8 mouse cellular contexts compared by ENCODE assay signal in genomic region chr7:126535766-126536165, GRCm38 (mm10). TPM values are rescaled to one million over a fixed set of nuclear protein-coding genes. Genes with fewer than 3 reads are reported as not detected.
DNase-seq lines count a peak whose midpoint lies in the region; ATAC-seq and TF ChIP-seq lines count a peak whose summit lies in the region.

No protein-coding gene starts in this region.

- H3K4me1 ChIP-seq in MEL (ENCODE audit: control insufficient read depth in 1 of 2, insufficient read depth in 2 of 2, low read length in 2 of 2): peaks cover 0 to 8% of the 10 kb centered on the region in 2 experiments; a peak in 2 of 4 replicates
- no peaks in the 10 kb centered on the region for H3K4me1 ChIP-seq in forebrain, embryonic 11.5 days (replicated peaks; ENCODE audit: control insufficient read depth, insufficient read depth, low read length)
- peaks cover 5% of the 10 kb centered on the region; the same call in 1 of the 2 replicates for H3K4me1 ChIP-seq in intestine, embryonic 16.5 days (ENCODE audit: control insufficient read depth, insufficient read depth, low read length)
- H3K4me1 ChIP-seq in megakaryocyte, embryonic 14.5 days: peaks cover 27% of the 10 kb centered on the region

- no peak for TF ChIP-seq EP300 in MEL (IDR thresholded peaks at IDR 0.05; ENCODE audit: low read depth in 1 of 2, low read length in 2 of 2)

- peak; percentile 9 to 32 for DNase-seq in adrenal gland, adult 18-20 months (ENCODE audit: low spot score in 2 of 2)
- no peak for DNase-seq in adrenal gland, postnatal 4 days (ENCODE audit: low spot score in 2 of 2)
- peak; percentile 65 for DNase-seq in MEL (ENCODE audit: low read depth, low spot score)
- DNase-seq in forebrain, embryonic 11.5 days (ENCODE audit: low spot score): peak; percentile 67
- DNase-seq in testis, postnatal 10 days (ENCODE audit: low spot score): peak; percentile 50
- no peak for DNase-seq in layer of hippocampus, postnatal 14 days (ENCODE audit: low spot score in 2 of 2)

- H3K36me3 ChIP-seq in MEL (ENCODE audit: control insufficient read depth in 1 of 2, insufficient read depth in 2 of 2, low read length in 2 of 2): peaks cover 0 to 9% of the 10 kb centered on the region in 2 experiments; a peak in 1 of 4 replicates
- H3K36me3 ChIP-seq in forebrain, embryonic 11.5 days (ENCODE audit: control insufficient read depth, insufficient read depth, low read length): no peaks in the 10 kb centered on the region
- no peaks in the 10 kb centered on the region for H3K36me3 ChIP-seq in intestine, embryonic 16.5 days (ENCODE audit: control insufficient read depth, insufficient read depth, low read length)
- H3K36me3 ChIP-seq in megakaryocyte, embryonic 14.5 days (replicated peaks; ENCODE audit: low read length): no peaks in the 10 kb centered on the region

- 3% methylated on average over 28 of the region's 28 CpGs for WGBS in forebrain, embryonic 11.5 days
- WGBS in intestine, embryonic 16.5 days: 3% methylated on average over 28 of the region's 28 CpGs

- H3K27ac ChIP-seq in MEL (ENCODE audit: control insufficient read depth, low read depth, low read length): peak overlapping the region; percentile 5
- no peak overlapping the region for H3K27ac ChIP-seq in forebrain, embryonic 11.5 days (ENCODE audit: low read depth, low read length)
- no peak overlapping the region for H3K27ac ChIP-seq in intestine, embryonic 16.5 days (ENCODE audit: low read length)

- no peak for TF ChIP-seq CTCF in MEL (IDR thresholded peaks at IDR 0.05 in 2 of 3, conservative IDR thresholded peaks at IDR 0.05 in 1 of 3; ENCODE audit: control insufficient read depth in 1 of 3, insufficient read depth in 1 of 3, low read depth in 2 of 3, low read length in 3 of 3, poor library complexity in 1 of 3, severe bottlenecking in 1 of 3)

- H3K27me3 ChIP-seq in MEL (ENCODE audit: control insufficient read depth in 1 of 2, insufficient read depth in 2 of 2, low read length in 2 of 2): no peaks in the 10 kb centered on the region
- peaks cover 6% of the 10 kb centered on the region; the same call in 1 of the 2 replicates for H3K27me3 ChIP-seq in forebrain, embryonic 11.5 days (ENCODE audit: control insufficient read depth, insufficient read depth, low read length)
- peaks cover 2% of the 10 kb centered on the region; the same call in 1 of the 2 replicates for H3K27me3 ChIP-seq in intestine, embryonic 16.5 days (replicated peaks; ENCODE audit: control insufficient read depth, insufficient read depth, low read length)
- H3K27me3 ChIP-seq in megakaryocyte, embryonic 14.5 days (replicated peaks): peaks cover 23% of the 10 kb centered on the region

- no peaks in the 10 kb centered on the region; the same call in 1 of the 2 replicates for H3K79me2 ChIP-seq in MEL (ENCODE audit: control insufficient read depth, insufficient read depth, low read length, poor library complexity)

- H3K9ac ChIP-seq in MEL (ENCODE audit: control insufficient read depth, low read depth, low read length, poor library complexity, severe bottlenecking): peak overlapping the region; percentile 85
- peak overlapping the region; percentile 67 for H3K9ac ChIP-seq in forebrain, embryonic 11.5 days (ENCODE audit: low read length)
- H3K9ac ChIP-seq in intestine, embryonic 16.5 days (ENCODE audit: low read depth, low read length): peak overlapping the region; percentile 65

- peak overlapping the region; percentile 70 to 73 for H3K4me3 ChIP-seq in MEL (ENCODE audit: control insufficient read depth in 1 of 2, insufficient read depth in 1 of 2, low read depth in 2 of 2, low read length in 2 of 2)
- H3K4me3 ChIP-seq in forebrain, embryonic 11.5 days (ENCODE audit: low read depth, low read length): peak overlapping the region; percentile 39
- peak overlapping the region; percentile 52 for H3K4me3 ChIP-seq in intestine, embryonic 16.5 days (ENCODE audit: low read length)
- peak overlapping the region; percentile 91 for H3K4me3 ChIP-seq in megakaryocyte, embryonic 14.5 days (replicated peaks)

- no peak for TF ChIP-seq RAD21 in MEL (IDR thresholded peaks at IDR 0.05; ENCODE audit: low read depth, low read length)

- no peak for ATAC-seq in forebrain, embryonic 11.5 days (replicated peaks; ENCODE audit: low FRiP score)
- 0 out of 2 replicates have a peak, but pooled peaks have one; percentile 28 for ATAC-seq in intestine, embryonic 16.5 days

- peak overlapping the region; percentile 75 for H3K4me2 ChIP-seq in forebrain, embryonic 11.5 days (ENCODE audit: low read depth, low read length, severe bottlenecking)
- H3K4me2 ChIP-seq in intestine, embryonic 16.5 days (ENCODE audit: low read depth, low read length): peak overlapping the region; percentile 88

- H3K9me3 ChIP-seq in MEL (replicated peaks; ENCODE audit: insufficient read depth, low read length): no peaks in the 10 kb centered on the region
- H3K9me3 ChIP-seq in forebrain, embryonic 11.5 days (ENCODE audit: control insufficient read depth, low read length): no peaks in the 10 kb centered on the region
- no peaks in the 10 kb centered on the region for H3K9me3 ChIP-seq in intestine, embryonic 16.5 days (ENCODE audit: control insufficient read depth, low read length)
- no peaks in the 10 kb centered on the region for H3K9me3 ChIP-seq in megakaryocyte, embryonic 14.5 days

- TF ChIP-seq POLR2A in MEL (IDR thresholded peaks at IDR 0.05; ENCODE audit: control insufficient read depth in 1 of 2, insufficient read depth in 1 of 2, low read depth in 1 of 2, low read length in 2 of 2, poor library complexity in 1 of 2): peak; percentile 48 to 55; a peak in 2 of 4 replicates

TF ChIP-seq in MEL, 35 proteins besides CTCF, POLR2A, EP300 and RAD21 (continues in another document):
- TF ChIP-seq TBP (IDR thresholded peaks at IDR 0.05; ENCODE audit: low read depth, low read length) (0 out of 2 replicates have a peak, but pooled peaks have one; percentile 25), ZMIZ1 (IDR thresholded peaks at IDR 0.05; ENCODE audit: low read depth, low read length) (no peak)

RNA-seq across cellular contexts. Expression of gene Eif3c, which starts 30.4 kb away (rescaled TPM):
- 100 to 1,000 TPM; 199 to 243 TPM for total RNA-seq in adrenal gland, adult 18-20 months (2021)
- total RNA-seq in adrenal gland, postnatal 4 days (2021): 100 to 1,000 TPM; 255 to 260 TPM
- total RNA-seq in MEL (2012; rRNA removed): 233 and 270 TPM in 2 replicates
- 100 to 1,000 TPM; 404 to 819 TPM for polyA plus RNA-seq in MEL (2012; ENCODE audit: insufficient read depth in 1 of 2, insufficient read length in 2 of 2, low read depth in 1 of 2, low replicate concordance in 2 of 2, missing spikeins in 1 of 2)
- polyA plus RNA-seq in forebrain, embryonic 11.5 days (2014; fragmentation: Nextera tagmentation; extraction: Ambion mirVana): 175 and 184 TPM in 2 replicates
- polyA plus RNA-seq in intestine, embryonic 16.5 days (2015; fragmentation: Nextera tagmentation; extraction: Ambion mirVana): 180 and 194 TPM in 2 replicates
- 22.3 and 46.6 TPM in 2 replicates for polyA plus RNA-seq in megakaryocyte, embryonic 14.5 days (2012; ENCODE audit: insufficient read depth, low replicate concordance)
- total RNA-seq in layer of hippocampus, postnatal 14 days (2021): 100 to 1,000 TPM; 182 to 189 TPM

RNA-seq across cellular contexts. Expression of gene Atxn2l, which starts 32.5 kb away (rescaled TPM):
- total RNA-seq in adrenal gland, adult 18-20 months (2021): 100 to 1,000 TPM in 1 of 2 experiments, 10 to 100 TPM in 1; 99.5 to 111 TPM
- 100 to 1,000 TPM; 109 to 127 TPM for total RNA-seq in adrenal gland, postnatal 4 days (2021)
- 40.8 and 52.1 TPM in 2 replicates for total RNA-seq in MEL (2012; rRNA removed)
- polyA plus RNA-seq in MEL (2012; ENCODE audit: insufficient read depth in 1 of 2, insufficient read length in 2 of 2, low read depth in 1 of 2, low replicate concordance in 2 of 2, missing spikeins in 1 of 2): 100 to 1,000 TPM; 218 to 821 TPM
- 81.4 and 81.8 TPM in 2 replicates for polyA plus RNA-seq in forebrain, embryonic 11.5 days (2014; fragmentation: Nextera tagmentation; extraction: Ambion mirVana)
- polyA plus RNA-seq in intestine, embryonic 16.5 days (2015; fragmentation: Nextera tagmentation; extraction: Ambion mirVana): 25.8 and 29.4 TPM in 2 replicates
- 956 and 1,090 TPM in 2 replicates for polyA plus RNA-seq in megakaryocyte, embryonic 14.5 days (2012; ENCODE audit: insufficient read depth, low replicate concordance)
- total RNA-seq in layer of hippocampus, postnatal 14 days (2021): 100 to 1,000 TPM; 122 to 124 TPM

RNA-seq across cellular contexts. Expression of gene Tufm, which starts 48.6 kb away (rescaled TPM):
- 100 to 1,000 TPM; 221 to 235 TPM for total RNA-seq in adrenal gland, adult 18-20 months (2021)
- 100 to 1,000 TPM; 158 to 166 TPM for total RNA-seq in adrenal gland, postnatal 4 days (2021)
- 224 and 244 TPM in 2 replicates for total RNA-seq in MEL (2012; rRNA removed)
- polyA plus RNA-seq in MEL (2012; ENCODE audit: insufficient read depth in 1 of 2, insufficient read length in 2 of 2, low read depth in 1 of 2, low replicate concordance in 2 of 2, missing spikeins in 1 of 2): 100 to 1,000 TPM in 1 of 2 experiments, not detected in 1; 397 TPM
- 138 and 160 TPM in 2 replicates for polyA plus RNA-seq in forebrain, embryonic 11.5 days (2014; fragmentation: Nextera tagmentation; extraction: Ambion mirVana)
- 229 and 244 TPM in 2 replicates for polyA plus RNA-seq in intestine, embryonic 16.5 days (2015; fragmentation: Nextera tagmentation; extraction: Ambion mirVana)
- polyA plus RNA-seq in megakaryocyte, embryonic 14.5 days (2012; ENCODE audit: insufficient read depth, low replicate concordance): 19.3 and 43.5 TPM in 2 replicates
- total RNA-seq in layer of hippocampus, postnatal 14 days (2021): 10 to 100 TPM; 79.7 to 88.9 TPM

RNA-seq across cellular contexts. Expression of gene Apobr, which starts 49.0 kb away (rescaled TPM):
- total RNA-seq in adrenal gland, adult 18-20 months (2021): 1 to 10 TPM; 2.4 to 3.2 TPM
- total RNA-seq in adrenal gland, postnatal 4 days (2021): 1 to 10 TPM; 1.1 to 1.2 TPM
- total RNA-seq in MEL (2012; rRNA removed): 0.23 and 0.56 TPM in 2 replicates
- polyA plus RNA-seq in MEL (2012; ENCODE audit: insufficient read depth in 1 of 2, insufficient read length in 2 of 2, low read depth in 1 of 2, low replicate concordance in 2 of 2, missing spikeins in 1 of 2): 1 to 10 TPM in 1 of 2 experiments, not detected in 1; 5.4 TPM
- polyA plus RNA-seq in forebrain, embryonic 11.5 days (2014; fragmentation: Nextera tagmentation; extraction: Ambion mirVana): 0.69 and 0.77 TPM in 2 replicates
- polyA plus RNA-seq in intestine, embryonic 16.5 days (2015; fragmentation: Nextera tagmentation; extraction: Ambion mirVana): 0.65 and 1.5 TPM in 2 replicates
- 30.2 TPM in 1 of 2 replicates, not detected in the other for polyA plus RNA-seq in megakaryocyte, embryonic 14.5 days (2012; ENCODE audit: insufficient read depth, low replicate concordance)
- total RNA-seq in layer of hippocampus, postnatal 14 days (2021): 1 to 10 TPM in 1 of 2 experiments, under 1 TPM in 1; 0.39 to 1.1 TPM

RNA-seq across cellular contexts. Expression of gene Cln3, which starts 49.9 kb away (rescaled TPM):
- total RNA-seq in adrenal gland, adult 18-20 months (2021): 10 to 100 TPM; 34.6 to 35.8 TPM
- total RNA-seq in adrenal gland, postnatal 4 days (2021): 10 to 100 TPM; 30.7 to 32.1 TPM
- total RNA-seq in MEL (2012; rRNA removed): 16.2 and 20.5 TPM in 2 replicates
- 10 to 100 TPM in 1 of 2 experiments, not detected in 1; 61.9 TPM for polyA plus RNA-seq in MEL (2012; ENCODE audit: insufficient read depth in 1 of 2, insufficient read length in 2 of 2, low read depth in 1 of 2, low replicate concordance in 2 of 2, missing spikeins in 1 of 2)
- 22.8 and 23.0 TPM in 2 replicates for polyA plus RNA-seq in forebrain, embryonic 11.5 days (2014; fragmentation: Nextera tagmentation; extraction: Ambion mirVana)
- polyA plus RNA-seq in intestine, embryonic 16.5 days (2015; fragmentation: Nextera tagmentation; extraction: Ambion mirVana): 44.7 and 54.7 TPM in 2 replicates
- 8.9 and 21.3 TPM in 2 replicates for polyA plus RNA-seq in megakaryocyte, embryonic 14.5 days (2012; ENCODE audit: insufficient read depth, low replicate concordance)
- total RNA-seq in layer of hippocampus, postnatal 14 days (2021): 10 to 100 TPM; 24.3 to 28.3 TPM

Comparison
In these comparisons a context has a peak if more than half of its experiments do, and no peak if none do; other contexts are left out.
1. DNase-seq: peak in adrenal gland, adult 18-20 months (2 of 2), MEL (single experiment), forebrain, embryonic 11.5 days (single experiment) and testis, postnatal 10 days (single experiment); none in adrenal gland, postnatal 4 days (0 of 2) and layer of hippocampus, postnatal 14 days (0 of 2).
2. H3K4me3 ChIP-seq: peak in every context shown above with its lines; median percentile 91 in megakaryocyte, embryonic 14.5 days; 72 in MEL; 52 in intestine, embryonic 16.5 days; 39 in forebrain, embryonic 11.5 days.
3. Peak in every context shown above with its lines, with median percentiles within 50 percentile points of each other: H3K9ac ChIP-seq.